Mouse (Mus musculus): ENCODE data around the gene Gm10188.

- TF ChIP-seq CTCF (IDR thresholded peaks at IDR 0.05; ENCODE audit: extremely low read depth, insufficient read depth, low read length): no peak
- TF ChIP-seq POLR2A (IDR thresholded peaks at IDR 0.05; ENCODE audit: extremely low read depth, insufficient read depth, low read length): no peak
Observed at GRCm38 (mm10) chr1:132206828-132207227, 22.7 kb downstream of the Gm10188 start.
